Mouse (Mus musculus) cerebellum, adult 2 months (tissue): ENCODE results near the gene Mknk1.

Experiments used
- CTCF ChIP-seq: fragments of 200-500 bp; IDR thresholded peaks from 2 replicates; pipeline ENCODE4 v1.5.1; 2011; ENCODE audit warnings: low read depth, mild to moderate bottlenecking, control low read depth, low read length, moderate library complexity, borderline replicate concordance; ENCODE audit not compliant: insufficient read depth
- POLR2A ChIP-seq: fragments of 200-500 bp; IDR thresholded peaks from 2 replicates; pipeline ENCODE4 v1.6.1; 2011; ENCODE audit warnings: low read length, control low read depth, borderline replicate concordance; ENCODE audit not compliant: insufficient read depth

DNA sequence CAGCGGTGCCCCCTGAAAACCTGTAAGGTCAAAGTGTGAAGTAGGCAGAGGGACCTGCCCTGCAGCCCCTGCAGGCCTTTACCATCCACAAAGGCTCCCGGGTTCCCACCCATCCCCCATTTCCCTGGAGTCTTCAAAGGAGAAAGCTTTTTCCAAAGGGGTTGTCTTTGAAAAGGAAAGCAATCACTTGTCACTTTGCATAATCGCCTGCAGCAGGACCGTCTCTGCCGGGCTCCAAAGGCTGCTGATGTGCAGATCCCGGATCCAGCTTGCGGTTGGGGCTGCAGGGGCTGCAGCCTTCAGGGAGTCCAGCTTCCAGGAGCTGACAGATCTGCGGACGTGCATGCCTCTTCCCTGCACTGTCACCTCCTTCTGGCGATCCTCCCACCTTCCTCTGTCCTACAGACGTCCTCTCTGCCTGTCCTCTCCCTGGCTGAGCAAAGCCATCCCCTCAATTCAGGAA is 39.2 kb downstream of the Mknk1 start:
- TF ChIP-seq CTCF (no peak), POLR2A (no peak)
